Mouse (Mus musculus) limb, embryonic 11.5 days (tissue): ENCODE results near the gene Gmppa. TPM values are rescaled to one million over a fixed set of nuclear protein-coding genes. Genes with fewer than 3 reads are reported as not detected.

Experiments used
- ATAC-seq: fragments of 200-750 bp; cut with Nextera tagmentation; 2 replicates; pipeline ENCODE4 v1.8.0; 2017; ENCODE audit warnings: low read depth; ENCODE audit not compliant: insufficient number of reproducible peaks, low FRiP score, low TSS enrichment
- DNase-seq: peaks from one replicate; pipeline ENCODE4 v3.0.0-alpha.2; 2015; ENCODE audit warnings: low spot score
- H3K27ac ChIP-seq: fragments of 300-500 bp; sonication (generic); replicated peaks from 2 replicates; pipeline ENCODE4 v1.5.1; 2014; ENCODE audit warnings: low read depth, mild to moderate bottlenecking, low read length
- H3K27me3 ChIP-seq: fragments of 300-500 bp; sonication (generic); 2 replicates; pipeline ENCODE4 v1.6.1; 2014; ENCODE audit warnings: mild to moderate bottlenecking, low read length, mixed read lengths; ENCODE audit not compliant: control insufficient read depth, insufficient read depth
- H3K36me3 ChIP-seq: fragments of 300-500 bp; sonication (generic); 2 replicates; pipeline ENCODE4 v1.6.1; 2014; ENCODE audit warnings: mild to moderate bottlenecking, low read length, moderate library complexity, mixed read lengths; ENCODE audit not compliant: control insufficient read depth, insufficient read depth
- H3K4me1 ChIP-seq: fragments of 300-500 bp; sonication (generic); 2 replicates; pipeline ENCODE4 v1.6.1; 2014; ENCODE audit warnings: low read length, mixed read lengths; ENCODE audit not compliant: control insufficient read depth, insufficient read depth
- H3K4me2 ChIP-seq: fragments of 300-500 bp; sonication (generic); 2 replicates; pipeline ENCODE4 v1.6.1; 2014; ENCODE audit warnings: low read depth, mild to moderate bottlenecking, moderate library complexity; ENCODE audit not compliant: severe bottlenecking
- H3K4me3 ChIP-seq: fragments of 300-500 bp; sonication (generic); 2 replicates; pipeline ENCODE4 v1.5.1; 2014; ENCODE audit warnings: low read depth, low read length
- H3K9ac ChIP-seq: fragments of 300-500 bp; sonication (generic); 2 replicates; pipeline ENCODE4 v1.6.1; 2014; ENCODE audit warnings: mild to moderate bottlenecking, low read length
- H3K9me3 ChIP-seq: fragments of 300-500 bp; sonication (generic); 2 replicates; pipeline ENCODE4 v1.6.1; 2016; ENCODE audit warnings: low read length; ENCODE audit not compliant: control insufficient read depth
- whole genome bisulfite sequencing: fragments of 180-500 bp; shearing (Covaris S2); extraction: QIAGEN DNeasy Blood & Tissue Kit; methylation state at CpG from one replicate; pipeline ENCODE4 v1.1.7; 2014; 5-methylcytosine and 5-hydroxymethylcytosine counted together
- polyA plus RNA-seq: library from polyadenylated mRNA; unstranded; fragments of >200 nt; fragmentation: Nextera tagmentation; extraction: Ambion mirVana; gene quantifications from 2 replicates; pipeline ENCODE4 v1.2.1, GENCODE M21; 2014

Gmppa gene
- polyA plus RNA-seq, 1 experiment from 2014 or later, result 49.9 TPM

GRCm38 (mm10) chr1:75412196-75412595 is 23.5 kb upstream of the Gmppa start:
- Histone ChIP-seq H3K27ac (no peak overlapping the region), H3K4me3 (no peak overlapping the region), H3K4me1 (no peaks in the 10 kb centered on the region), H3K27me3 (no peaks in the 10 kb centered on the region), H3K4me2 (no peak overlapping the region), H3K9ac (no peak overlapping the region), H3K9me3 (no peaks in the 10 kb centered on the region), H3K36me3 (peaks cover 2% of the 10 kb centered on the region; the same call in 1 of the 2 replicates)
- ATAC-seq, result no peak
- 83% methylated on average over 3 of the region's 3 CpGs for WGBS
- DNase-seq, result no peak

GRCm38 (mm10) chr1:75413749-75414148 is 22.0 kb upstream of the Gmppa start:
- Histone ChIP-seq H3K36me3 (peaks cover 2% of the 10 kb centered on the region; the same call in 1 of the 2 replicates), H3K9ac (no peak overlapping the region), H3K4me1 (no peaks in the 10 kb centered on the region), H3K4me3 (no peak overlapping the region), H3K9me3 (no peaks in the 10 kb centered on the region), H3K4me2 (no peak overlapping the region), H3K27ac (no peak overlapping the region), H3K27me3 (no peaks in the 10 kb centered on the region)
- 66% methylated on average over 3 of the region's 3 CpGs for WGBS
- no peak for ATAC-seq
- DNase-seq, result peak; percentile 58

GRCm38 (mm10) chr1:75421794-75422193 is 13.9 kb upstream of the Gmppa start:
- DNase-seq (peak; percentile 40), ATAC-seq (peak; percentile 22; the same call in 1 of the 2 replicates)
- Histone ChIP-seq H3K27me3 (peaks cover 36% of the 10 kb centered on the region), H3K9ac (peak overlapping the region; percentile 37), H3K4me1 (peaks cover 26% of the 10 kb centered on the region), H3K4me3 (peak overlapping the region; percentile 12), H3K9me3 (no peaks in the 10 kb centered on the region), H3K27ac (no peak overlapping the region), H3K4me2 (peak overlapping the region; percentile 55; the same call in 1 of the 2 replicates), H3K36me3 (no peaks in the 10 kb centered on the region)
- WGBS, result 6% methylated on average over 16 of the region's 20 CpGs

- Histone ChIP-seq H3K27me3 (peaks cover 36% of the 10 kb centered on the region), H3K4me1 (peaks cover 26% of the 10 kb centered on the region), H3K36me3 (no peaks in the 10 kb centered on the region), H3K4me3 (peak overlapping the region; percentile 28), H3K9me3 (no peaks in the 10 kb centered on the region), H3K4me2 (peak overlapping the region; percentile 55), H3K9ac (peak overlapping the region; percentile 49), H3K27ac (no peak overlapping the region)
- ATAC-seq (no peak), DNase-seq (no peak)
- WGBS, result 5% methylated on average over 32 of the region's 32 CpGs
Measured at GRCm38 (mm10) chr1:75422216-75422822, 13.4 kb upstream of the Gmppa start.

- WGBS, result 1% methylated on average over 69 of the region's 71 CpGs
Measured at GRCm38 (mm10) chr1:75422823-75423471, 12.8 kb upstream of the Gmppa start.

GRCm38 (mm10) chr1:75423780-75424390 is 11.8 kb upstream of the Gmppa start:
- Histone ChIP-seq H3K36me3 (no peaks in the 10 kb centered on the region), H3K4me2 (peak overlapping the region; percentile 55; the same call in 1 of the 2 replicates), H3K9me3 (no peaks in the 10 kb centered on the region), H3K4me3 (no peak overlapping the region), H3K27me3 (peaks cover 36% of the 10 kb centered on the region), H3K27ac (no peak overlapping the region), H3K4me1 (peaks cover 26% of the 10 kb centered on the region), H3K9ac (no peak overlapping the region)
- WGBS, result 56% methylated on average over 11 of the region's 11 CpGs
- no peak for DNase-seq
- ATAC-seq, result no peak

More at GRCm38 (mm10) chr1:75422823-75423471, 12.8 kb upstream of the Gmppa start:
- H3K4me3 ChIP-seq, result peak overlapping the region; percentile 28
- peak overlapping the region; percentile 55 for H3K4me2 ChIP-seq
- peaks cover 36% of the 10 kb centered on the region for H3K27me3 ChIP-seq
- H3K9me3 ChIP-seq, result no peaks in the 10 kb centered on the region
- H3K9ac ChIP-seq, result peak overlapping the region; percentile 49
- ATAC-seq (no peak), DNase-seq (peak; percentile 69)
- H3K36me3 ChIP-seq, result no peaks in the 10 kb centered on the region
- H3K27ac ChIP-seq, result no peak overlapping the region
- peaks cover 26% of the 10 kb centered on the region for H3K4me1 ChIP-seq

- Histone ChIP-seq H3K27me3 (peaks cover 32% of the 10 kb centered on the region), H3K4me3 (no peak overlapping the region), H3K27ac (no peak overlapping the region), H3K4me1 (peaks cover 33% of the 10 kb centered on the region), H3K9me3 (no peaks in the 10 kb centered on the region), H3K9ac (no peak overlapping the region), H3K4me2 (no peak overlapping the region), H3K36me3 (no peaks in the 10 kb centered on the region)
- ATAC-seq (no peak), DNase-seq (peak; percentile 89)
- WGBS, result 40% methylated on average over 10 of the region's 10 CpGs
Measured at GRCm38 (mm10) chr1:75425796-75426471, 9.8 kb upstream of the Gmppa start.

- 69% methylated on average over 8 of the region's 9 CpGs for WGBS
- ATAC-seq, result no peak
- Histone ChIP-seq H3K27ac (no peak overlapping the region), H3K36me3 (0 out of 2 replicates have a peak, but pooled peaks cover 2% of the 10 kb centered on the region), H3K4me2 (no peak overlapping the region), H3K4me1 (peaks cover 14% of the 10 kb centered on the region), H3K4me3 (no peak overlapping the region), H3K9me3 (no peaks in the 10 kb centered on the region), H3K9ac (no peak overlapping the region), H3K27me3 (no peaks in the 10 kb centered on the region)
- no peak for DNase-seq
Measured at GRCm38 (mm10) chr1:75438782-75439181, 3.1 kb downstream of the Gmppa start.
